Mouse (Mus musculus): ENCODE results near the gene Cnpy4. TPM values are rescaled to one million over a fixed set of nuclear protein-coding genes. Genes with fewer than 3 reads are reported as not detected.
A peak's percentile ranks its signal among the peaks of the same experiment; 100 is the strongest.

Gene Cnpy4
- total and polyA plus RNA-seq, 2 experiments from 2014 or later, result 3.6 to 8.7 TPM

- no peaks in the 10 kb centered on the region for H3K9me3 ChIP-seq (replicated peaks; ENCODE audit: control insufficient read depth, low read length)
- no peaks in the 10 kb centered on the region for H3K27me3 ChIP-seq (ENCODE audit: control insufficient read depth, insufficient read depth, low read length)
- no peak within 1 kb of the TSS for H3K4me3 ChIP-seq (ENCODE audit: low read depth, low read length)
- ATAC-seq (ENCODE audit: insufficient read depth, low read depth), result no peak
- H3K9ac ChIP-seq (replicated peaks; ENCODE audit: low read depth, low read length), result no peak within 1 kb of the TSS
- WGBS, result 44% methylated on average over 2 of the region's 2 CpGs
- TF ChIP-seq EP300 (IDR thresholded peaks at IDR 0.05; ENCODE audit: low read depth) (no peak), CTCF (IDR thresholded peaks at IDR 0.05; ENCODE audit: low read depth) (no peak)
- DNase-seq (ENCODE audit: low spot score), result no peak
- H3K4me2 ChIP-seq (ENCODE audit: low read depth, low read length), result no peak within 1 kb of the TSS
- no peaks in the 10 kb centered on the region for H3K36me3 ChIP-seq (replicated peaks; ENCODE audit: control insufficient read depth, insufficient read depth, low read length)
- H3K4me1 ChIP-seq (ENCODE audit: control insufficient read depth, insufficient read depth), result no peaks in the 10 kb centered on the region
- no peak within 1 kb of the TSS for H3K27ac ChIP-seq (ENCODE audit: low read depth)
These were observed 38.4 kb downstream of the Cnpy4 start, which contains the start of gene Nxpe5 for GRCm38 (mm10) chr5:138225700-138226099. Gene Nxpe5 (plus strand): TSS chr5:138225898.

GRCm38 (mm10) chr5:138226491-138226890 is 39.2 kb downstream of the Cnpy4 start:
- H3K9me3 ChIP-seq (replicated peaks; ENCODE audit: control insufficient read depth, low read length), result no peaks in the 10 kb centered on the region
- ATAC-seq (ENCODE audit: insufficient read depth, low read depth) (no peak), DNase-seq (ENCODE audit: low spot score) (no peak)
- no peak for TF ChIP-seq EP300 (IDR thresholded peaks at IDR 0.05; ENCODE audit: low read depth)
- no peak for TF ChIP-seq CTCF (IDR thresholded peaks at IDR 0.05; ENCODE audit: low read depth)
- no peak overlapping the region for H3K9ac ChIP-seq (replicated peaks; ENCODE audit: low read depth, low read length)
- no peak overlapping the region for H3K4me2 ChIP-seq (ENCODE audit: low read depth, low read length)
- H3K36me3 ChIP-seq (replicated peaks; ENCODE audit: control insufficient read depth, insufficient read depth, low read length), result no peaks in the 10 kb centered on the region
- WGBS, result 77% methylated on average over 4 of the region's 4 CpGs
- H3K27me3 ChIP-seq (ENCODE audit: control insufficient read depth, insufficient read depth, low read length), result no peaks in the 10 kb centered on the region
- H3K27ac ChIP-seq (ENCODE audit: low read depth), result no peak overlapping the region
- H3K4me1 ChIP-seq (ENCODE audit: control insufficient read depth, insufficient read depth), result no peaks in the 10 kb centered on the region
- H3K4me3 ChIP-seq (ENCODE audit: low read depth, low read length), result no peak overlapping the region

- Histone ChIP-seq H3K27ac (ENCODE audit: low read depth) (no peak overlapping the region), H3K36me3 (replicated peaks; ENCODE audit: control insufficient read depth, insufficient read depth, low read length) (no peaks in the 10 kb centered on the region), H3K27me3 (ENCODE audit: control insufficient read depth, insufficient read depth, low read length) (no peaks in the 10 kb centered on the region), H3K4me3 (ENCODE audit: low read depth, low read length) (no peak overlapping the region), H3K9ac (replicated peaks; ENCODE audit: low read depth, low read length) (no peak overlapping the region), H3K9me3 (replicated peaks; ENCODE audit: control insufficient read depth, low read length) (no peaks in the 10 kb centered on the region), H3K4me1 (ENCODE audit: control insufficient read depth, insufficient read depth) (no peaks in the 10 kb centered on the region), H3K4me2 (ENCODE audit: low read depth, low read length) (no peak overlapping the region)
- 46% methylated on average over 2 of the region's 2 CpGs for WGBS
- DNase-seq (ENCODE audit: low spot score), result no peak
- TF ChIP-seq EP300 (IDR thresholded peaks at IDR 0.05; ENCODE audit: low read depth) (no peak), CTCF (IDR thresholded peaks at IDR 0.05; ENCODE audit: low read depth) (no peak)
- ATAC-seq (ENCODE audit: insufficient read depth, low read depth), result no peak
These were observed 40.1 kb downstream of the Cnpy4 start for GRCm38 (mm10) chr5:138227367-138227766.

- 54% methylated on average over 3 of the region's 3 CpGs for WGBS
- DNase-seq (ENCODE audit: low spot score), result no peak
- no peak for TF ChIP-seq EP300 (IDR thresholded peaks at IDR 0.05; ENCODE audit: low read depth)
- peak; percentile 40 for TF ChIP-seq CTCF (IDR thresholded peaks at IDR 0.05; ENCODE audit: low read depth)
These were observed 40.7 kb downstream of the Cnpy4 start for GRCm38 (mm10) chr5:138228026-138228425.

GRCm38 (mm10) chr5:138229511-138229910 is 42.2 kb downstream of the Cnpy4 start:
- H3K4me2 ChIP-seq (ENCODE audit: low read depth, low read length), result no peak overlapping the region
- WGBS, result 82% methylated on average over 3 of the region's 3 CpGs
- no peak overlapping the region for H3K9ac ChIP-seq (replicated peaks; ENCODE audit: low read depth, low read length)
- no peaks in the 10 kb centered on the region for H3K9me3 ChIP-seq (replicated peaks; ENCODE audit: control insufficient read depth, low read length)
- no peak for TF ChIP-seq EP300 (IDR thresholded peaks at IDR 0.05; ENCODE audit: low read depth)
- no peak for TF ChIP-seq CTCF (IDR thresholded peaks at IDR 0.05; ENCODE audit: low read depth)
- ATAC-seq (ENCODE audit: insufficient read depth, low read depth) (no peak), DNase-seq (ENCODE audit: low spot score) (no peak)
- H3K27ac ChIP-seq (ENCODE audit: low read depth), result no peak overlapping the region
- no peak overlapping the region for H3K4me3 ChIP-seq (ENCODE audit: low read depth, low read length)
- H3K27me3 ChIP-seq (ENCODE audit: control insufficient read depth, insufficient read depth, low read length), result no peaks in the 10 kb centered on the region
- no peaks in the 10 kb centered on the region for H3K4me1 ChIP-seq (ENCODE audit: control insufficient read depth, insufficient read depth)
- H3K36me3 ChIP-seq (replicated peaks; ENCODE audit: control insufficient read depth, insufficient read depth, low read length), result no peaks in the 10 kb centered on the region

More at GRCm38 (mm10) chr5:138228026-138228425, 40.7 kb downstream of the Cnpy4 start:
- Histone ChIP-seq H3K4me3 (ENCODE audit: low read depth, low read length) (no peak overlapping the region), H3K4me1 (ENCODE audit: control insufficient read depth, insufficient read depth) (no peaks in the 10 kb centered on the region), H3K27me3 (ENCODE audit: control insufficient read depth, insufficient read depth, low read length) (no peaks in the 10 kb centered on the region), H3K36me3 (replicated peaks; ENCODE audit: control insufficient read depth, insufficient read depth, low read length) (no peaks in the 10 kb centered on the region), H3K4me2 (ENCODE audit: low read depth, low read length) (no peak overlapping the region), H3K27ac (ENCODE audit: low read depth) (no peak overlapping the region), H3K9me3 (replicated peaks; ENCODE audit: control insufficient read depth, low read length) (no peaks in the 10 kb centered on the region), H3K9ac (replicated peaks; ENCODE audit: low read depth, low read length) (no peak overlapping the region)
- ATAC-seq (ENCODE audit: insufficient read depth, low read depth), result no peak

- no peak for DNase-seq (ENCODE audit: low spot score)
- no peaks in the 10 kb centered on the region for H3K9me3 ChIP-seq (replicated peaks; ENCODE audit: control insufficient read depth, low read length)
- no peak for ATAC-seq (ENCODE audit: insufficient read depth, low read depth)
- H3K27ac ChIP-seq (ENCODE audit: low read depth), result no peak overlapping the region
- no peak overlapping the region for H3K4me2 ChIP-seq (ENCODE audit: low read depth, low read length)
- H3K9ac ChIP-seq (replicated peaks; ENCODE audit: low read depth, low read length), result no peak overlapping the region
- H3K4me1 ChIP-seq (ENCODE audit: control insufficient read depth, insufficient read depth), result no peaks in the 10 kb centered on the region
- H3K4me3 ChIP-seq (ENCODE audit: low read depth, low read length), result no peak overlapping the region
- H3K27me3 ChIP-seq (ENCODE audit: control insufficient read depth, insufficient read depth, low read length), result no peaks in the 10 kb centered on the region
- no peaks in the 10 kb centered on the region for H3K36me3 ChIP-seq (replicated peaks; ENCODE audit: control insufficient read depth, insufficient read depth, low read length)
- TF ChIP-seq EP300 (IDR thresholded peaks at IDR 0.05; ENCODE audit: low read depth) (no peak), CTCF (IDR thresholded peaks at IDR 0.05; ENCODE audit: low read depth) (no peak)
- WGBS, result 70% methylated on average over 2 of the region's 2 CpGs
These were observed 46.5 kb downstream of the Cnpy4 start for GRCm38 (mm10) chr5:138233778-138234177.
